Mouse (Mus musculus) heart, embryonic 15.5 days (tissue): ENCODE measurements around the gene Ptgis. TPM values are rescaled to one million over a fixed set of nuclear protein-coding genes. Genes with fewer than 3 reads are reported as not detected.
"Not testable (repeated sequence)": the region's sequence is repeated elsewhere in the genome, so short reads cannot be mapped to it uniquely, and the experiment has no call there.

ENCODE experiments used
- ATAC-seq: fragments of 200-750 bp; cut with Nextera tagmentation; replicated peaks from 2 replicates; pipeline ENCODE4 v1.8.0; 2017; ENCODE audit warnings: low read depth, moderate TSS enrichment; ENCODE audit not compliant: insufficient number of reproducible peaks, insufficient read depth, low FRiP score
- H3K27ac ChIP-seq: fragments of 300-500 bp; sonication (generic); 2 replicates; pipeline ENCODE4 v1.5.1; 2015; ENCODE audit warnings: mild to moderate bottlenecking, inconsistent platforms
- H3K27me3 ChIP-seq: fragments of 300-500 bp; sonication (generic); 2 replicates; pipeline ENCODE4 v1.6.1; 2015; ENCODE audit warnings: inconsistent platforms
- H3K36me3 ChIP-seq: fragments of 300-500 bp; sonication (generic); 2 replicates; pipeline ENCODE4 v1.6.1; 2015; ENCODE audit warnings: mild to moderate bottlenecking, inconsistent platforms
- H3K4me1 ChIP-seq: fragments of 300-500 bp; sonication (generic); replicated peaks from 2 replicates; pipeline ENCODE4 v1.6.1; 2015; ENCODE audit warnings: inconsistent platforms
- H3K4me2 ChIP-seq: fragments of 300-500 bp; sonication (generic); 2 replicates; pipeline ENCODE4 v1.6.1; 2015; ENCODE audit warnings: inconsistent platforms, mild to moderate bottlenecking, moderate library complexity
- H3K4me3 ChIP-seq: fragments of 300-500 bp; sonication (generic); 2 replicates; pipeline ENCODE4 v1.5.1; 2015; ENCODE audit warnings: mild to moderate bottlenecking, inconsistent platforms
- H3K9ac ChIP-seq: fragments of 300-500 bp; sonication (generic); 2 replicates; pipeline ENCODE4 v1.6.1; 2015; ENCODE audit warnings: mild to moderate bottlenecking, inconsistent platforms
- H3K9me3 ChIP-seq: fragments of 300-500 bp; sonication (generic); replicated peaks from 2 replicates; pipeline ENCODE4 v1.6.1; 2016; ENCODE audit warnings: inconsistent platforms
- WGBS: fragments of 180-500 bp; shearing (Covaris S2); methylation state at CpG from one replicate; pipeline ENCODE4 v1.1.7; 2015; ENCODE audit warnings: mixed read lengths; 5-methylcytosine and 5-hydroxymethylcytosine counted together
- polyA plus RNA-seq: library from polyadenylated mRNA; unstranded; fragments of >200 nt; fragmentation: Nextera tagmentation; extraction: Ambion mirVana; gene quantifications from 2 replicates; pipeline ENCODE4 v1.2.1, GENCODE M21; 2015

Ptgis gene
- polyA plus RNA-seq, 1 experiment from 2014 or later = 22.5 TPM

DNA sequence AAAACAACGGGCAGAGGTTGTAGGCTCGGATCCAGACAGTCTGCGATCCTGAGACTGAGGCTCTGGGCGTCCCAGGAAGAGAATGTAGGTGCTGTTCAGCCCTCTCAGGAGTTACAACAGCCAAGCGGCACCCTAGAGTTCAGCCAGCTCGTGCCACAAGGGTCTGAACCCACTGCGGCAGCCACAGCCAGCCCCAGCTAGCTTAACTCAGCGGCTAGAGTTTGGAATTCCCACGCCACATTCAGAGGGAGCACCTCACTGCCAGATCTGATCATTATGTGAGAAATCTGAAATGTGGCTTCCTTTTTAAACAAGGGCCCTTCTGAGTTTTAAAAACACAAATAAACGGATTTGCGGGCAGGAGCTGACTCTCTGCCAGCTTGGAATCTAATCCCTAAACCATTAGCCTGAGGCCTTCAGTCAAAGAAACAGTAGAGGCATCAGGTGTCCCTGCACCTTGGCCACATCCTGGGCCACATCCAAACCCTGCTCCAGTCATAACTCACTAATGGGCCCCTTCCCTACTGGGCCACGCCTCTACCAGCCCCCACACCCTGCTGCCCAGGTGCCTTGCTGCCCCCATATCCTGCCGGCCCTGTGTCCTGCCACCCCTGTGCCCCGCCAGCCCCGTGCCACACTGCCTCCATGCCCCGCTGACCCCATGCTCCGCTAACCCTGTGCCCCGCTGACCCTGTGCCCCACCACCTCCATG, 34.3 kb downstream of the Ptgis start:
- Histone ChIP-seq H3K4me2 (no peak overlapping the region), H3K9me3 (no peaks in the 10 kb centered on the region), H3K36me3 (no peaks in the 10 kb centered on the region), H3K9ac (no peak overlapping the region), H3K27ac (no peak overlapping the region), H3K4me1 (peaks cover 24% of the 10 kb centered on the region), H3K4me3 (no peak overlapping the region), H3K27me3 (peaks cover 13% of the 10 kb centered on the region)
- 83% methylated on average over 18 of the region's 18 CpGs for WGBS
- no peak for ATAC-seq

DNA sequence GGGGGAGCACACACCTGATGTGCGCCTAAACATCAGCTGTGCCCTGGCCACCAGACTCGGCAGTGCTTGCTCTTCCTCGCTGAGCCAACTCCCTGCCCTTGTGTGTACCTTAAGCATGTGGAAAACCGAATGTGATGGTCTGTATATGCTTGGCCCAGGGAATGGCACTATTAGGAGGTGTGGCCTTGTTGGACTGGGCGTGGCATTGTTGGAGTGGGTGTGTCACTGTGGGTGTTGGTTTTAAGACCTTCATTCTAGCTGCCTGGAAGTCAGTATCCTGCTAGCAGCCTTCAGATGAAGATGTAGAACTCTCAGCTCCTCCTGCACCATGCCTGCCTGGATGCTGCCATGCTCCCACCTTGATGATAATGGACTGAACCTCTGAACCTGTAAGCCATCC, 35.7 kb downstream of the Ptgis start:
- not testable (repeated sequence) for H3K4me2 ChIP-seq, H3K4me3 ChIP-seq, H3K9ac ChIP-seq, ATAC-seq, H3K27ac ChIP-seq, H3K36me3 ChIP-seq, H3K9me3 ChIP-seq
- Histone ChIP-seq H3K4me1 (peaks cover 17% of the 10 kb centered on the region), H3K27me3 (peaks cover 21% of the 10 kb centered on the region)
- WGBS = 83% methylated on average over 5 of the region's 5 CpGs

DNA sequence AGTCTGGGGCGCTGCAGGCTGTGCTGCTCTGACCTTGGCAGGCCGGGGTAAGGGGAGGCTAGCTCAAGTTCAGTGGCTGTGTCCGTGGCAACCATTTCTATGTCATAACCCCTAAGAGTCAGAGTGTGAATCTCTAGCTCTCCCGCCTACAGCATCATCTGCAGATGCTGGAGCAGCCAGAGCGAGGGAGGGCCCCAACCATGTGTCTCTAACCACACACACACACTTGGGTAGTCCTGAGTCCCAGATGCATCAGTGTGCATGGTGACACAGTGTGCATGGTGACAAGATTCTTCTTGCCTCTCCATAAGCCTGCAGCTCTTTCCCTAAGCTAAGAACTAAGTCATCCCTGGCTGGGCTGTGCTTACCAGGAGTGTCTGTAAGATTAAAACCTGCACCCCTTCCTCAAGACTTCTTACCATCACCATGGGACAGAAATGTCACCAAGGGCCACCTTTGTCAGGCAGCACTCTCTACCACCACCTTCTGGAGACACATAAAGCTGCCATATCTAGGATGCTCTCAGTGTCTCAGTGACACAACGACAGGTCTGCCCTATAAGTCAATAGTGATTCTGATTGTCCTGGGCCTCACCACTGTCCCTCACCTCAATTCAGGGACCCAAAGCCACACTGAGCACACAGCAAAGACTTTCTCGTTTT, 36.8 kb downstream of the Ptgis start:
- ATAC-seq = no peak
- Histone ChIP-seq H3K9me3 (no peaks in the 10 kb centered on the region), H3K4me1 (peaks cover 7% of the 10 kb centered on the region), H3K27me3 (peaks cover 21% of the 10 kb centered on the region), H3K4me2 (no peak overlapping the region), H3K4me3 (no peak overlapping the region), H3K36me3 (no peaks in the 10 kb centered on the region), H3K27ac (no peak overlapping the region), H3K9ac (no peak overlapping the region)
- 73% methylated on average over 7 of the region's 7 CpGs for WGBS

DNA sequence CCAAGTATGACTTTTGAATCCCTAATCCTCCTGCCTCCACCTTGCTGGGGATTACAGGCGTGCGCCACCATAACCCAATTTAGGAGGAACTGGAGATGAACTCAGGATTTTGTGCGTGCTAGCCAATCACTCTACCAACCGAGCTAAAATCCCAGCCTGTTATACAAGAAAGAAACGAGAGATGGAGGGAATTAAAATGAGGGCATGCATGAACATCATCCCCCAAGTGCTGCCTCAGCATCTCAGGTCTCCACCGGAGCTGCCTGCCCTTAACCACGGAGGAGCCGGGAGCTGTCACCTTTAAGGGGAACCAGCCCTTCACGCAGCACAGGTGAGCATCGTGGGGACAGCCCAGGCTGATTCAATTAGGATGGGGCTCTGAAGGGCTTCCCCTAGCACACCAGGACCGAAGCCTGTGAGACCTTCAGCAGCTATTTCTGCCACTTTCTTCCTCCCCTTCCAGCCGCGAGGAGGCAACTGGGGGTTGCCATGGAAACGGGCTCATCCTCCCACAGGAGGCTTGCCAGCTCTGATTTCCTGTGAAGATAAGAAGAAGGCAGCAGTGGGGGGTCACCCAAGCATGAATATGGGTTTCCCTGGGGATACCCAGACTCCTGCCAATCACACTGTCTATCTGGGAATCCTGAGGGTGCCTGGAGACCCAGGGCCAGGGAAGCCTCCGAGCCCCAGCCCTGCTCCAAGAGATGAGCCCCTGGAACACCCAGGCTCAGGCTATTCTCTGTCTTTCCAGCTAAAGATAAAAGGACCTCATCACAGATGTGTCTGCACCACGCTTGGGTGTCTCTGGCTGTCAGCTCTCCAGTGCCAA, 38.7 kb downstream of the Ptgis start:
- no peaks in the 10 kb centered on the region for H3K9me3 ChIP-seq
- H3K4me1 ChIP-seq = no peaks in the 10 kb centered on the region
- H3K27ac ChIP-seq = no peak overlapping the region
- no peak overlapping the region for H3K9ac ChIP-seq
- WGBS = 41% methylated on average over 16 of the region's 16 CpGs
- no peaks in the 10 kb centered on the region for H3K36me3 ChIP-seq
- no peak overlapping the region for H3K4me2 ChIP-seq
- no peak overlapping the region for H3K4me3 ChIP-seq
- ATAC-seq = no peak
- peaks cover 22% of the 10 kb centered on the region for H3K27me3 ChIP-seq

DNA sequence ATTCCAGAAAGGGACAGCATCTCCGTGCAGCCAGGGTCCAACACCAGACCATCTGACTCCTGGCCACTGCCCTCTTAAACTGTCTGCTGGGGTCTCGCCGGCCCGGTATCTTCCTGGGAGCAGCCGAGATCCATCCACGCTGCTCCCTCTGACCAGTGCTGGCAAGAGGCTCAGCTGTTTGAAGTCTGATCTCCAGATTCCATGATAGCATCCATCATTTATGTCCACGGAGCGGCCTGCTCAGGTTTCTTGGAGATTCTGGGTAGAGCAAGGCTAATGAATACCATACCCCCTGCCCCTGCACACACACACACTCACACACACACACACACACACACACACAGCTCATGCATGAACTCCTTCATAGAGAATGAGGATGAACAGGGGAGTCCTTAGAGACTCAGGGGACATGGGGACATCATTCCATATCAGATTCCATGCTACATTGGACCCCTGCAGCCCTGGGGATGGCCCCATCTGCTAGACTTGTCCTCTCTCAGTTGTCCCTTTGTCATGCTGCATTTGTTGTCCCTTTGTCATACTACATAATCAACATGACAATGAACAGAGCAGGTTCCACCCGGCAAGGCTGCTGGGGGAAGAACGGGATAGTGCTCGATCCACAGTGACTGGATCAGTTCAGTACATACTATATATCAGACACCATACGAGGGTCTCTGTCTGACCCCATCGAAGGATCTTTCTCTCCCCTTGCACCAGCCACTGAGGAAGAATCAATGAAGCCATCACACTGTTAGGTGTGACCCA, 41.6 kb downstream of the Ptgis start:
- no peaks in the 10 kb centered on the region for H3K9me3 ChIP-seq
- H3K4me3 ChIP-seq = no peak overlapping the region
- no peak overlapping the region for H3K9ac ChIP-seq
- 56% methylated on average over 13 of the region's 13 CpGs for WGBS
- H3K36me3 ChIP-seq = no peaks in the 10 kb centered on the region
- H3K27ac ChIP-seq = no peak overlapping the region
- H3K27me3 ChIP-seq = peaks cover 26% of the 10 kb centered on the region
- no peaks in the 10 kb centered on the region for H3K4me1 ChIP-seq
- no peak overlapping the region for H3K4me2 ChIP-seq
- ATAC-seq = no peak

DNA sequence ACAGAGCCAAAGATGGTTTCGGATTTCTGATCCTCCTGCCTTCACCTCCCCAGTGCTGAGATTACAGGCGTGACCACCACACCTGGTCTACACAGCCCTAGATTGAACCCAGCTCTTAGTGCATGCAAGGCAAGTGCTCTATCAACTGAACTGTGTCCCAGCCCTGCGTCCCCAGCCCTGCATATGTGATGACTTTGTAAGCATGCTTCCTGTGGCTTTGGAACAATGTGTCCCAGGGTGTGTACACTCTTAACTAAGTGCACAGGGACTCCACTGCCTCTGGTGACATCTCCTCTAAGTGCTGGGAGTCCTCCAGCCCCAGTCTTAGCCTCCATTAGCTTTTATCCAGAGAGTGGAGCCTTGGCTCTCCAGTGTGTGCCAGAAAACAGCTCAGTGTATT, 47.0 kb downstream of the Ptgis start:
- peaks cover 53% of the 10 kb centered on the region for H3K27me3 ChIP-seq
- H3K9me3 ChIP-seq = no peaks in the 10 kb centered on the region
- WGBS = 73% methylated on average over 3 of the region's 3 CpGs
- H3K4me1 ChIP-seq = peaks cover 23% of the 10 kb centered on the region
- H3K27ac ChIP-seq = no peak overlapping the region
- H3K36me3 ChIP-seq = no peaks in the 10 kb centered on the region
- no peak for ATAC-seq
- H3K4me3 ChIP-seq = no peak overlapping the region
- H3K4me2 ChIP-seq = no peak overlapping the region
- H3K9ac ChIP-seq = no peak overlapping the region

DNA sequence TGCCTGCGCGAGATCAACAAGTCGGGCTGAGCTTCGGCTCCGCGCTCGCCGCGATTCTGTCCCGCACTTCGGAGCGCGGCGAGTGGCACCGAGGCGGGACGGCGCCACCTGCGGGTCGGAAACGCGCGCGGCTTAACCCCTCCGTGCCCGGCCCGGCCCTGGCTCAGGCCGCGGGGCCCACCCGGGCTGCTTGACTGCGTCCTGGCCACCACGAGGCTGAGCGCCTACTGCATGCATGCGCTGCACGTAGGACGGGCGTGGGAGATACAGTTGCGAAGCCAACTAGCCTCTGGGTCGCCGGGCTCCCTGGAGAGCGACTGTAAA, 50.4 kb downstream of the Ptgis start, which contains the start of gene Kcnb1:
Kcnb1 (minus strand) TSS at position 80 of the 324 bp plus-strand sequence.
- H3K9ac ChIP-seq = peak within 1 kb of the TSS; percentile 52
- WGBS = under 1% methylated on average over 39 of the region's 41 CpGs
- peaks cover 26% of the 10 kb centered on the region for H3K4me1 ChIP-seq
- H3K27ac ChIP-seq = no peak within 1 kb of the TSS
- no peaks in the 10 kb centered on the region for H3K36me3 ChIP-seq
- peak; percentile 33 for ATAC-seq
- peak within 1 kb of the TSS; percentile 61 for H3K4me3 ChIP-seq
- no peaks in the 10 kb centered on the region for H3K9me3 ChIP-seq
- peaks cover 80% of the 10 kb centered on the region for H3K27me3 ChIP-seq
- peak within 1 kb of the TSS; percentile 96 for H3K4me2 ChIP-seq

DNA sequence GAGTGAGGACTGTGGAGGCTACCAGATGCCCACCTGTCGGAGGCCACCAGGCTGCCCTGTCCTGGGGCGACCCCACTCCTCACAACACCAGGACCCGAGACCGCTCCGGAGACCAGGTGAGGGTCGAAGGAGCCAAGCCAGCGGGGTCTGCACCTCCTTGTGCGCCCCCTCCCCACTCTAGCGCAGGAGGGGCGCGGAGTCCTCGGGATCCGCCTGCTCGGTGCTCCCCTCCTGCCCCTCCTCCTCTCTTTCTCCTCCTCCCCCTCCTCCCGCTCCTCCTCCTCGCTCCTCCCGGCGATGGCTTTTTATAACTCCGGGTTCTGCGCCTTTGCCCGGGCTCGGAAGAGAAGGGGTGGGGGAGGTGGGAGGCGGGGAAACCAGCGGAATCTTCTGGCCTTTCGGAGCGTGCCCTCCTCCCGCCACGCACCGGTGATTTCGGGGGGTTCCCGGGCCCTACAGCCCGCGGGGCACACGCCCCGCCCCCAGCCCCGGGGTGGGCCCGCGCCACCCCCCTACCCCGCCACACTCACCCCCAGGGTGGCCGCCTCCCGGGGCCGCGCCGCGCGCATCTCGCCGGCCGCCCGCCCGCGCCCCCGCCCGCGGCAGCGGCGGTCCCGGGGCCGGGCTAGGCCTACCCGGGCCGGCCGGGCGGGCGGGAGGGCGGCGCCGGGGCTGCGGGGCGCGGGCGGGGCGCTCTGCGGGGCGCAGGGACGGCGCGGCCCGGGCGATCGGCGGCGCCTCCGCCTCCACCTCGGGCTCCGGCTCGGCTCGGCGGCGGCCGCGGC, 50.9 kb downstream of the Ptgis start:
- Histone ChIP-seq H3K27me3 (peaks cover 86% of the 10 kb centered on the region), H3K9me3 (no peaks in the 10 kb centered on the region), H3K4me3 (peak overlapping the region; percentile 61), H3K36me3 (no peaks in the 10 kb centered on the region), H3K4me2 (peak overlapping the region; percentile 96), H3K4me1 (peaks cover 26% of the 10 kb centered on the region), H3K27ac (no peak overlapping the region), H3K9ac (peak overlapping the region; percentile 52)
- ATAC-seq = peak; percentile 51
- 1% methylated on average over 46 of the region's 91 CpGs for WGBS

DNA sequence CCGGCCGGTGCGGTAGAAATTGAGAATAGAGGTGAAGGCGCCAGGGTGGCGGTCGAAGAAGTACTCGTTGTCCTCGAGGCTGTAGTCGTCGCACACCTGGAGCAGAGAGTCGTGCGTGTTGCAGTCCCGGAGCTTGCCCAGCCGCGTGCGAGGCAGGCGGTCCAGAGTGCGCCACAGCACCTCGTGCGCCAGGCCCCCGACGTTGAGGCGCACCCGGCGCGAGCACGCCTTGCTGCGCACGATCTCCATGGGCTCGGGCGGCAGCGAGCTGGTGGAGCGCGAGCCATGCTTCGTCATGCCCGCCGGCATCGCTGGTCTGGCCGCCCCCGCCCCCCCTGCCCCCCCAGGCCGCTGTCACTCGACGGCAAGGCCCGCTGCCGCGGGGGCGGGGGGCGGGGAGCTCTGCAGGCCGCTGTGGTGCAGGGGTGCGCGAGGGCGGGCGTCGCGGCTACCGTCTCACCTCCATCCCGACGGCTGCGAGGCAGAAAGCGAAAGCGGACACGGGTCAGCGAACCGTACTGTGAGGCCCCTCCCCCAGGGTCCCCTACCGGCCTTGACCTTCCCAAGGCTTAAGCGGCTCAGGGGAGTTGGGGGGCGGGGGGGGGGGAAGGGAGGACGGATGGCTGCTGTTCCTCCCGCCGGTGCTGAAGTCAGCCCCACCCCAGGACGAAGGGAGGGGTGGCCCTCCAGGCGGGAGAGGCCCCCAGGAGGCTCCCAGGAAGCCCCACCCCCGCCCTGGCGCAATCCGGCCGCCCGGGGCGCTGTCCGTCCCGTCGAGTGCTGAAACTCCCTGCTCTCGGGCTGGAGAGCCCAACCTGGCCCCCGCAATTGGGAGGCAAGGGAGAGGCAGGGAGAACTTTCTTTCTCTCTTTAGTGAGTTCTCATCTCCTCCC, 51.8 kb downstream of the Ptgis start:
- 11% methylated on average over 75 of the region's 83 CpGs for WGBS
- Histone ChIP-seq H3K27me3 (peaks cover 90% of the 10 kb centered on the region), H3K9ac (peak overlapping the region; percentile 25; the same call in 1 of the 2 replicates), H3K4me1 (peaks cover 26% of the 10 kb centered on the region), H3K9me3 (no peaks in the 10 kb centered on the region), H3K36me3 (no peaks in the 10 kb centered on the region), H3K27ac (no peak overlapping the region), H3K4me3 (peak overlapping the region; percentile 61), H3K4me2 (peak overlapping the region; percentile 96)
- peak; percentile 51 for ATAC-seq

DNA sequence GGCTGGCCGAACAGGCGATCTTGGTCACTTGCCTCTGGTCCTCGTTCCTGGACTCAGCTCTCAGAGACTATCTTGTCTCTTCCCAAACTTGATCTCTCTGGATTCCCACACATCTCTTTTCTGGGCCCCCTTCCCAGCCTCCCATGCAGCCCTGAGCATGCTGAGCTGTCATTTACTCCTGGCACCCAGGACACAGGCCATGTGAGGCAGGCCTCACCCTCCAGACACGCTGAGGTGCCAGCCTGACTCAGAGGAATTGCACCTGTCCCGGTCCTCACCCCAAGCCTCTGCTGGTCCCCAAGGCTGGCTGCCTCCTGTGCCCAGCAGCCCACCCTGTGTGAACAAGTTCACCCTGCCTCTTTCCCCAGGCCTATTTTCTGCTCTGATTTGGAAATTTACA, 53.3 kb downstream of the Ptgis start:
- Histone ChIP-seq H3K9ac (no peak overlapping the region), H3K9me3 (no peaks in the 10 kb centered on the region), H3K27me3 (peaks cover 80% of the 10 kb centered on the region), H3K27ac (no peak overlapping the region), H3K4me1 (peaks cover 26% of the 10 kb centered on the region), H3K36me3 (no peaks in the 10 kb centered on the region), H3K4me2 (no peak overlapping the region), H3K4me3 (no peak overlapping the region)
- ATAC-seq = no peak
- 65% methylated on average over 5 of the region's 5 CpGs for WGBS
